Mouse (Mus musculus) lung, adult 2 months (tissue): ENCODE measurements around the gene Fam126a. TPM values are rescaled to one million over a fixed set of nuclear protein-coding genes. Genes with fewer than 3 reads are reported as not detected.
"Not testable (repeated sequence)": the region's sequence is repeated elsewhere in the genome, so short reads cannot be mapped to it uniquely, and the experiment has no call there.

Experiments used
- DNase-seq: peaks from one replicate; pipeline ENCODE4 v3.0.0; 2022
- H3K4me1 ChIP-seq: fragments of 200-500 bp; 2 replicates; pipeline ENCODE4 v1.6.1; 2011; ENCODE audit warnings: low read length; ENCODE audit not compliant: control insufficient read depth, insufficient read depth
- H3K4me3 ChIP-seq: fragments of 200-500 bp; replicated peaks from 2 replicates; pipeline ENCODE3; 2011; ENCODE audit warnings: low read depth, mild to moderate bottlenecking, control low read depth, low read length; ENCODE audit errors: extremely low read depth
- CTCF ChIP-seq: fragments of 200-500 bp; IDR thresholded peaks from 2 replicates; pipeline ENCODE4 v1.5.1; 2011; ENCODE audit warnings: mild to moderate bottlenecking, low read length, control low read depth; ENCODE audit not compliant: insufficient read depth
- POLR2A ChIP-seq: fragments of 200-500 bp; IDR thresholded peaks from 2 replicates; pipeline ENCODE4 v1.6.1; 2011; ENCODE audit warnings: low read depth, mild to moderate bottlenecking, control low read depth, low read length, borderline replicate concordance; ENCODE audit errors: extremely low read depth
- WGBS: fragments of 180-500 bp; shearing (Covaris S2); methylation state at CpG from one replicate; pipeline ENCODE4 v1.1.7; 2018; 5-methylcytosine and 5-hydroxymethylcytosine counted together
- polyA plus RNA-seq: library from polyadenylated mRNA; depleted of rRNA; stranded (reverse); fragments of >200 nt; gene quantifications from 2 replicates; pipeline ENCODE4 v1.2.3, GENCODE M21; 2012; rRNA removed

Gene Fam126a
- polyA plus RNA-seq, 1 experiment = 7.8 TPM

DNA sequence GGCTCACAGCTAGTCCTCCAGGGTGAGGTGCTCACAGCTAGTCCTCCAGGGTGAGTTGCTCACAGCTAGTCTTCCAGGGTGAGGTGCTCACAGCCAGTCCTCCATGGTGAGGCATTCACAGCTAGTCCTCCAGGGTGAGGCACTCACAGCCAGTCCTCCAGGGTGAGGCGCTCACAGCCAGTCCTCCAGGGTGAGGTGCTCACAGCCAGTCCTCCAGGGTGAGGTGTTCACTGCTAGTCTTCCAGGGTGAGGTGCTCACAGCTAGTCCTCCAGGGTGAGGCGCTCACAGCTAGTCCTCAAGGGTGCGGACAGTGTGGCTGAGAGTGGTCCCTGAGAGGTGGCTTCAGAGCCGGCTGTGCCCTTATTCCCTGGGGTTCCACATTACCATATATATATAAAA is 141.0 kb downstream of the Fam126a start:
- WGBS = 81% methylated on average over 4 of the region's 4 CpGs
- TF ChIP-seq POLR2A (no peak), CTCF (no peak)
- DNase-seq = no peak

DNA sequence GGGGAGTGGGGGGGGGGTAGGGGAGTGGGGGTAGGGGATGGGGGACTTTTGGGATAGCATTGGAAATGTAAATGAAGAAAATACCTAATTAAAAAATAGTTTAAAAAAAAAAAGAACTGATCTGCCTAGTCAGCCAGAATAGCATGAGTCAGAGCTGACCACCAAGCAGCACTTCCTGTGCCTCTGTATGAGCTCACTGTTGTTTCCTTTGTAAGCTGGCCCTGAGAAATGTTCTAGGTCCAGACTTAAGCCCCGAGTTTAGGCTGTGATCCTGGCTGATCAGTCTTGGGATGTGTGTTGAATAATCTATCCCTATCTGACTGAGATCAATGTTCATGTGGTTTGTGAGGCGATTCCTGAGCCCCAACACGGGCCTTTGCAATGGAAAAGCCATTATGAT is 143.4 kb downstream of the Fam126a start:
- DNase-seq = no peak
- no peaks in the 10 kb centered on the region for H3K4me1 ChIP-seq
- TF ChIP-seq POLR2A (no peak), CTCF (no peak)
- WGBS = 35% methylated on average over 3 of the region's 3 CpGs
- H3K4me3 ChIP-seq = no peak overlapping the region

More for the DNA sequence above, 141.0 kb downstream of the Fam126a start:
- no peak overlapping the region for H3K4me3 ChIP-seq
- H3K4me1 ChIP-seq = no peaks in the 10 kb centered on the region; the same call in 1 of the 2 replicates

DNA sequence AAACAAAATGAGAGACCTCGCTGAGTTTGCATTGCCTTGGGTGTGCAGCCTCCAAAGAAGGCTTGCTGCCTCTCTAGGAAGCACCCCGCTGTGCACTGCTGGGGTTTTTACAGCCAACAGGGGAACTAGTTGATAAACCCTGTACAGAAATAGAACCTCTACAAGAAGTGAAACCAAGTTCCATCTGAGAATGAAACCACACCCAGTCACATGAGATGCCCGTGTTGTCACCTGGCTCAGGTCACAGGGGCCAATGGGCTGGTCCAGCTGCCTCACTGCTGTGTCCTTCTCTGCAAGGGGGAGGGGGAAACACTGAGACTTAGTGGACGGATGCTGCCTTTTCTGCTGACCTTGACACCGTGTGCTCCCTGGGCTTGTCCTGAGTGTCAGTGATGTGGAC is 156.0 kb downstream of the Fam126a start:
- Histone ChIP-seq H3K4me1 (0 out of 2 replicates have a peak, but pooled peaks cover 3% of the 10 kb centered on the region), H3K4me3 (no peak overlapping the region)
- no peak for TF ChIP-seq POLR2A
- no peak for TF ChIP-seq CTCF
- no peak for DNase-seq
- WGBS = 45% methylated on average over 5 of the region's 5 CpGs

DNA sequence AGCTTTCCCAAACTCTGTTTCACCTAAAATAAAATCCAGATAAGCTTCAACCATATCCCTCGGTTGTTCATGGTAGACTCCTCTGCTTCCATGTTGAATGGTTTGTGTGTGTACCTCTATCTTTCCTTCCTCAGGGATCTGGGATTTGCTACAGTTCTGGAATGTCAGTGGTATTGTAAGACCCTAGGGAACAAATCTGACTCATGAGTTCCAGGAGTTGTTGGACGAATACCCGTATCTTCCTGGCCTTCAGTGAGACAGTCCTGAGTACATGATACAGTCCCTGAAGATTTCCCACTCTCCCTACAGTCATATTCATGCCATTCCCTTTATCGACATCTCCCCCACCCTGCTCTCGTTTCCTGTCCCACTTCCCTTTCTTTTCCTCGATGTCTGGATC is 157.9 kb downstream of the Fam126a start:
- DNase-seq = no peak
- no peak overlapping the region for H3K4me3 ChIP-seq
- WGBS = 50% methylated on average over 6 of the region's 6 CpGs
- TF ChIP-seq POLR2A (no peak), CTCF (no peak)
- H3K4me1 ChIP-seq = 0 out of 2 replicates have a peak, but pooled peaks cover 3% of the 10 kb centered on the region

DNA sequence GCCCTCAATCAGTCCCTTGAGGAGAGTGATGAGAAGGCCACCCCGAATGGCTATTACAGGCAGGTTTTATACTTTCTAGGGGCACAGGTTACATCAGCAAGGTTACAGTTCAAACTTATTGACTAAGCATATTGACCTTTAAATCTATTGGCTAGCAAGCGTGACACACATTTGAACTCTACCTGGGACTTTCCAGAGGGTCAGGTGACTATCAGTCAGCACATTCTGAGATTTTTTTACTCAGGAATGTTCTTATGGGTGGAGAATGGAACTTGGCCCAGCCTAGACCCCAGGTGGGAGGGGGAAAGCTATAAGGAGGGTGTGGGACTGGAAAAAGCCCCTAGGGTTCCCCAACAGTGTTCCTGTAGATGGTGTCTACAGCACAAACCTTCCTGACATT is 159.2 kb downstream of the Fam126a start:
- not testable (repeated sequence) for H3K4me1 ChIP-seq, H3K4me3 ChIP-seq, DNase-seq
- WGBS = 73% methylated on average over 2 of the region's 2 CpGs

DNA sequence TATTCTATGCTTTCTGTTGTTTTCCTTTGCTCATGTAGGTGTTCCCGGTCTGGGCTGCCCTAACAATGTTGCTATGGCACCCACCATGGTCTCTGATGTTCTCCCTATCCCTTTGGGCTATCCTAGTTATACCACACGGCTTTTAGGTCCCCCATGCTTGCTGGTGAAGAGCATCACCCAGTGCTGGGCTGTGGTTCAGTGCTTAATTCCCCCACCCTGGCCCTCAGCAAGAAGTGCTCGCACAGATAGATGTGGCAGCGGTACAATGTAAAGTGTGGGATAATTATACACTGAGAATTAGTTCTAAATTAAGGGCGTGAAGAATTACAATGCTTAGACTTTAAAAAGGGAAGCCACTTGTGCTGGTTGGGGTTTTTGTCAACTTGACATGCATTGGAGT is 164.5 kb downstream of the Fam126a start:
- Histone ChIP-seq H3K4me3 (no peak overlapping the region), H3K4me1 (no peaks in the 10 kb centered on the region)
- WGBS = 90% methylated on average over 5 of the region's 5 CpGs
- TF ChIP-seq POLR2A (no peak), CTCF (no peak)
- DNase-seq = no peak

Other genes starting within 250 kb of the Fam126a start
- 2.3 and 3.1 TPM in 2 replicates for gene Pus7, start 247.0 kb downstream of the Fam126a start, polyA plus RNA-seq
- gene Rint1, start 243.0 kb downstream of the Fam126a start, polyA plus RNA-seq = 7.7 and 10.4 TPM in 2 replicates
- gene Tomm7, start 186.5 kb downstream of the Fam126a start, polyA plus RNA-seq = 24.4 and 29.4 TPM in 2 replicates
- 3.0 and 5.9 TPM in 2 replicates for gene Klhl7, start 69.9 kb upstream of the Fam126a start, polyA plus RNA-seq
- 4.0 and 5.0 TPM in 2 replicates for gene Nupl2, start 134.3 kb upstream of the Fam126a start, polyA plus RNA-seq